Mouse (Mus musculus): ENCODE measurements at regions not wholly inside any gene's neighbourhood (a gene's known extent, or its start where the extent isn't known, plus 50 kb on each side); places are given as distances from the start of the nearest gene placed in this dataset.

- no peak for DNase-seq (ENCODE audit: low spot score in 2 of 2)
These were observed 211.7 kb upstream of the Onecut1 start for GRCm38 (mm10) chr9:74650036-74650435.

- DNase-seq (ENCODE audit: low spot score in 2 of 2): no peak
These were observed 205.8 kb upstream of the Onecut1 start for GRCm38 (mm10) chr9:74655956-74656355.

GRCm38 (mm10) chr9:74656392-74656791 lies 205.3 kb upstream of the Onecut1 start:
- no peak for DNase-seq (ENCODE audit: low spot score in 2 of 2)

GRCm38 (mm10) chr9:74671356-74671952 lies 190.3 kb upstream of the Onecut1 start:
- no peak for DNase-seq (ENCODE audit: low spot score in 2 of 2)

- no peak for DNase-seq (ENCODE audit: low spot score in 2 of 2)
These were observed 189.5 kb upstream of the Onecut1 start for GRCm38 (mm10) chr9:74672261-74672660.

- DNase-seq (ENCODE audit: low spot score in 2 of 2): no peak
These were observed 163.5 kb upstream of the Onecut1 start for GRCm38 (mm10) chr9:74698229-74698628.

- no peak for DNase-seq (ENCODE audit: low spot score in 2 of 2)
These were observed 156.0 kb upstream of the Onecut1 start for GRCm38 (mm10) chr9:74705698-74706097.

- no peak for DNase-seq (ENCODE audit: low spot score in 2 of 2)
These were observed 154.1 kb upstream of the Onecut1 start for GRCm38 (mm10) chr9:74707608-74708007.

- DNase-seq (ENCODE audit: low spot score in 2 of 2): no peak
These were observed 150.0 kb upstream of the Onecut1 start for GRCm38 (mm10) chr9:74711698-74712097.

- DNase-seq (ENCODE audit: low spot score in 2 of 2): no peak
These were observed 129.3 kb upstream of the Onecut1 start for GRCm38 (mm10) chr9:74732451-74732850.

- no peak for DNase-seq (ENCODE audit: low spot score in 2 of 2)
These were observed 119.8 kb upstream of the Onecut1 start for GRCm38 (mm10) chr9:74741949-74742348.

- no peak for DNase-seq (ENCODE audit: low spot score in 2 of 2)
These were observed 113.8 kb upstream of the Onecut1 start for GRCm38 (mm10) chr9:74747886-74748285.

- DNase-seq (ENCODE audit: low spot score in 2 of 2): no peak
These were observed 103.7 kb upstream of the Onecut1 start for GRCm38 (mm10) chr9:74758025-74758424.

- DNase-seq (ENCODE audit: low spot score in 2 of 2): no peak
These were observed 102.8 kb upstream of the Onecut1 start for GRCm38 (mm10) chr9:74758876-74759275.

GRCm38 (mm10) chr9:74780419-74780818 lies 81.3 kb upstream of the Onecut1 start:
- no peak for DNase-seq (ENCODE audit: low spot score in 2 of 2)

- DNase-seq (ENCODE audit: low spot score in 2 of 2): no peak
These were observed 68.3 kb upstream of the Onecut1 start for GRCm38 (mm10) chr9:74793394-74793793.

GRCm38 (mm10) chr9:74795994-74796393 lies 65.7 kb upstream of the Onecut1 start:
- no peak for DNase-seq (ENCODE audit: low spot score in 2 of 2)

- no peak for DNase-seq (ENCODE audit: low spot score in 2 of 2)
These were observed 64.4 kb upstream of the Onecut1 start for GRCm38 (mm10) chr9:74797272-74797844.

- no peak for DNase-seq (ENCODE audit: low spot score in 2 of 2)
These were observed 60.6 kb upstream of the Onecut1 start for GRCm38 (mm10) chr9:74801091-74801490.

- DNase-seq (ENCODE audit: low spot score in 2 of 2): no peak
These were observed 50.3 kb upstream of the Onecut1 start for GRCm38 (mm10) chr9:74811437-74811836.
